Mouse (Mus musculus) liver, adult 2 months (tissue): ENCODE data around the gene 9430015G10Rik.

Experiments used
- CTCF ChIP-seq: fragments of 200-500 bp; IDR thresholded peaks from 2 replicates; pipeline ENCODE4 v1.5.1; 2011; ENCODE audit warnings: low read depth, low read length, control low read depth
- POLR2A ChIP-seq: fragments of 200-500 bp; IDR thresholded peaks from 2 replicates; pipeline ENCODE4 v1.6.1; 2011; ENCODE audit warnings: low read length, control low read depth; ENCODE audit not compliant: insufficient read depth; ENCODE audit errors: extremely low read depth

- no peak for TF ChIP-seq CTCF
- TF ChIP-seq POLR2A, result no peak
Measured at GRCm38 (mm10) chr4:156101481-156101903, 8.3 kb upstream of the 9430015G10Rik start.
